Mouse (Mus musculus) heart, embryonic 13.5 days (tissue): ENCODE results near the gene Etv2. TPM values are rescaled to one million over a fixed set of nuclear protein-coding genes. Genes with fewer than 3 reads are reported as not detected.

Experiments
- ATAC-seq: fragments of 200-750 bp; cut with Nextera tagmentation; 2 replicates; pipeline ENCODE4 v1.8.0; 2017; ENCODE audit warnings: moderate TSS enrichment; ENCODE audit not compliant: insufficient number of reproducible peaks, low FRiP score, low TSS enrichment; ENCODE audit errors: extremely low read depth
- H3K27ac ChIP-seq: fragments of 300-500 bp; sonication (generic); replicated peaks from 2 replicates; pipeline ENCODE4 v1.5.1; 2015; ENCODE audit warnings: moderate library complexity, mild to moderate bottlenecking, inconsistent platforms
- H3K27me3 ChIP-seq: fragments of 300-500 bp; sonication (generic); replicated peaks from 2 replicates; pipeline ENCODE4 v1.6.1; 2015; ENCODE audit warnings: mild to moderate bottlenecking, inconsistent platforms
- H3K36me3 ChIP-seq: fragments of 300-500 bp; sonication (generic); 2 replicates; pipeline ENCODE4 v1.6.1; 2015; ENCODE audit warnings: mild to moderate bottlenecking, inconsistent platforms
- H3K4me1 ChIP-seq: fragments of 300-500 bp; sonication (generic); 2 replicates; pipeline ENCODE4 v1.6.1; 2015; ENCODE audit warnings: inconsistent platforms
- H3K4me2 ChIP-seq: fragments of 300-500 bp; sonication (generic); 2 replicates; pipeline ENCODE4 v1.6.1; 2015; ENCODE audit warnings: inconsistent platforms, mild to moderate bottlenecking, moderate library complexity
- H3K4me3 ChIP-seq: fragments of 300-500 bp; sonication (generic); 2 replicates; pipeline ENCODE4 v1.5.1; 2015; ENCODE audit warnings: moderate library complexity, mild to moderate bottlenecking, inconsistent platforms
- H3K9ac ChIP-seq: fragments of 300-500 bp; sonication (generic); 2 replicates; pipeline ENCODE4 v1.6.1; 2015; ENCODE audit warnings: inconsistent platforms, mild to moderate bottlenecking, moderate library complexity
- H3K9me3 ChIP-seq: fragments of 300-500 bp; sonication (generic); 2 replicates; pipeline ENCODE4 v1.6.1; 2016; ENCODE audit warnings: inconsistent platforms
- WGBS: fragments of 180-500 bp; shearing (Covaris S2); methylation state at CpG from one replicate; pipeline ENCODE4 v1.1.7; 2015; ENCODE audit warnings: mixed read lengths; 5-methylcytosine and 5-hydroxymethylcytosine counted together
- polyA plus RNA-seq: library from polyadenylated mRNA; unstranded; fragments of >200 nt; fragmentation: Nextera tagmentation; extraction: Ambion mirVana; gene quantifications from 2 replicates; pipeline ENCODE4 v1.2.1, GENCODE M21; 2015

Gene Etv2
- polyA plus RNA-seq, 1 experiment from 2014 or later, result 0.37 TPM

DNA sequence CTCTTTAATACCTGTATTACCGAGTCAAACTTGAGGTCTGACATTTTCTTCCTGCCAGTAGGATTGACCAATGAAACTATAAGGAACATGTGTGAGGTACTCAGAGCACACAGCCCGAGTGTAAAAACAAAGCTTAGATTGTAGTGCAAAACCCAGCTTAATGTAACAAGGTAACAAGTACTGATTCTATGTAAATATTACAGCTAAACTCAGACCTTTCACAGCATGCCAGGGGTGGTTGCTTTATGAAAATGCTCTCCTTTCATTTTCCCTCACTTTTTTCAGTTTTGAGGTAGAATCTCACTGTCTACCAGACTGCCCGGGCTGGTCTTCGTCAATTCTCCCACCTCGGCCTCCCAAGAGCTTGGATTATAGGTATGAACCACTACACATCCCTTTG lies 39.6 kb downstream of the Etv2 start:
- Histone ChIP-seq H3K36me3 (no peaks in the 10 kb centered on the region), H3K27me3 (peaks cover 30% of the 10 kb centered on the region), H3K9ac (no peak overlapping the region), H3K27ac (no peak overlapping the region), H3K4me2 (no peak overlapping the region), H3K9me3 (no peaks in the 10 kb centered on the region), H3K4me3 (no peak overlapping the region), H3K4me1 (peaks cover 12% of the 10 kb centered on the region)
- WGBS, result 72% methylated on average over 5 of the region's 5 CpGs
- no peak for ATAC-seq

DNA sequence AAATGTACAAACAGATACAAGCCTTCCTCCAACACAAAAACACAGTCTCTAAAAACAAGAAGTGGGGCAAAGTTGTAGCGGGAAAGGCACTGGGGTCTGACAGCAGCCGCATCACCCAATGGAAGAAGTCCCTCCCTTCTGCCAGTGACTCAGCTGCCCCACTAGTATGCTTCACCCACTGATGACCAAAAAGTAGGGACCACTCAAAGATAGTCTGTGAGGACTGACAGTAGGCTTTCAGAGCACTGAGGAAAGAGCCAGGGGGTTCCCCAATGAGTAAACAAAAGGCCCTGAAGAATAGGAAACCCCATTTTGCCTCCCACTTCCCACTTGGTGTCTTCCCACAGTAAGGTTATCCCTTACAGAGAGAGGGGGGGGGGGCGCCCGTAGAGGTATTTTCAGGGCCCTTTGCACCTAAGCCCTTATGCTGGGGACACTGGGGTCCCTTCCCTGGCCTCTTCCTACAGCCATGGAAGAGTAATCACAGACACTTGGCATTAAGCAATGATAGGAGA lies 41.1 kb downstream of the Etv2 start:
- Histone ChIP-seq H3K27ac (no peak overlapping the region), H3K4me1 (peaks cover 9% of the 10 kb centered on the region), H3K4me2 (no peak overlapping the region), H3K9ac (no peak overlapping the region), H3K9me3 (no peaks in the 10 kb centered on the region), H3K36me3 (no peaks in the 10 kb centered on the region), H3K4me3 (no peak overlapping the region), H3K27me3 (peaks cover 30% of the 10 kb centered on the region)
- ATAC-seq, result no peak
- WGBS, result 53% methylated on average over 4 of the region's 4 CpGs

DNA sequence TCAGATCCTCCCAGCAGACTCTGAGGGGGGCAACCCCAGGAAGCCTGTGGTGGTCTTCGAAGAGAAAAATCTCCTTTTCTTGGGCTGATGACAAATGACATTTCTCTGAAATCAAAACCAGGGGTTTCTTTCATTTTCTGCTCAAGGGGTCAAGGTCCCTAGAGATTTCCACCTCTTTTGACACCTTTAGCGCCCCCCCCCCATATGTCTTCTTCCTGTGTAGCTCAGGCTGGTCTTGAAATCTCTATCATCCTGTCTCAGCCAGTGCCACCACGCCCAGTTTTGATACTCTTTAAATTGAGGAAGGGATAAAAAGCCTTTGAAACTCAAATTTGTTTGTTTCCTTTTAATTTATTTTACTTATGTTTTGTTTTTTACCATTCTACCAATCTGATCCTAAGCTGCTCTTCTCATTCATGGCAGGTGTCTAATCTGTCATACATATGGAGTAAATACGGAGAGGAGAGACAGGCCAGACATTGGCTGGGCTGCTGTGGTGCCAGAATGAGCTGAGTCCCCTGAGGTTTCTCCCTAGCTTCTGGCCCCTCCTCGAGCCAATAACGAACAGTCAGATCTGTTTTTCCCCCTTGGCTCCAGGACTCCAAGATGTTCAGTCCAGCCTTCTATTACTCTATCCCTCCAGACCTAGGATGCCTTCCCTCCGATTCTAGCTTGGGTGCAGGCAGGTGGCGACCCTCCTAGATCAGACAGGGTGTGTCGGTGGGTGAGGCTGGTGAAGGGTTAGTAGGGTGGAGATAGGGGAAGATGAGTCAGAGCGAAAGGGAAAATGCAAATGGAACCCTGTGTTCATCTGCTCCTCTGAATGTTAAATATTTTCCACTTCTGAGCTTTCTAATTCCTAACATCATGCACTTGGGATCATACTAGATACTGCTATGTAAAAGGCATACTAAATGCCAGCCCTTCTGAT lies 41.8 kb downstream of the Etv2 start:
- no peak for ATAC-seq
- no peak overlapping the region for H3K9ac ChIP-seq
- peaks cover 28% of the 10 kb centered on the region for H3K27me3 ChIP-seq
- H3K9me3 ChIP-seq, result no peaks in the 10 kb centered on the region
- no peak overlapping the region for H3K27ac ChIP-seq
- peaks cover 8% of the 10 kb centered on the region for H3K4me1 ChIP-seq
- no peak overlapping the region for H3K4me3 ChIP-seq
- WGBS, result 67% methylated on average over 10 of the region's 10 CpGs
- H3K4me2 ChIP-seq, result no peak overlapping the region
- no peaks in the 10 kb centered on the region for H3K36me3 ChIP-seq

DNA sequence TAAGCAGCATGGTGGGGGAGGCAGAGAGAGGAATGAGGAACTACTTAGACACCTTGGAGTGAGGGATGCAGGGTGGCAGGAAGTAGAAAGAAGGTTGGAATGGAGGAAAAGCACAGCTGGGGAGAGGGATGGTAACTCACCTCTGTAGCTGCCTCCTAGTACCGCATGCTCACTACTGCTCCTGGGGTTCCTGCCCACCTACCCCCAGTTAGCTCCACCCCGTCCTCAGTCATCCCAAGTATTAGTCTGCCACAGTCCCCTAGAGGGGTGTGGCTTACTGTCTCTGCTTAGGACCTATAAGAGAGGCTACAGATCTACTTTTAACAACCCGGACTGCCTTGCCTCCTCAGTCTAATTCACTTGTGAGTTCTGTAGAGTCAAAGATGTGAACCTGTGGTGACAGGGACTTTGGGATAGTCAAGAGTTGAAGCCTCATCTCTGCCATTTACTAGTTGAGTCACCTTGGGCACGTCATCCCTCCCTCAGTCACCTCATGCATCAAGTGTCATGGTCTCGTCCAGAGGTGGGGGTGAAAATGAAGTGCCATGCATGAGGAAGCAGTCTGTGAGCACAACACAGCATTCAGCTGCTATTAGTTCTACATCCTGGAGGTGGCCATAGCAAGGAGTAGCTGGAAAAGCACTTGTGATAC lies 42.8 kb downstream of the Etv2 start:
- WGBS, result 34% methylated on average over 5 of the region's 5 CpGs
- H3K9me3 ChIP-seq, result no peaks in the 10 kb centered on the region
- no peak overlapping the region for H3K4me3 ChIP-seq
- H3K27me3 ChIP-seq, result peaks cover 26% of the 10 kb centered on the region
- ATAC-seq, result no peak
- peaks cover 8% of the 10 kb centered on the region for H3K4me1 ChIP-seq
- H3K27ac ChIP-seq, result no peak overlapping the region
- no peaks in the 10 kb centered on the region for H3K36me3 ChIP-seq
- no peak overlapping the region for H3K9ac ChIP-seq
- H3K4me2 ChIP-seq, result no peak overlapping the region

DNA sequence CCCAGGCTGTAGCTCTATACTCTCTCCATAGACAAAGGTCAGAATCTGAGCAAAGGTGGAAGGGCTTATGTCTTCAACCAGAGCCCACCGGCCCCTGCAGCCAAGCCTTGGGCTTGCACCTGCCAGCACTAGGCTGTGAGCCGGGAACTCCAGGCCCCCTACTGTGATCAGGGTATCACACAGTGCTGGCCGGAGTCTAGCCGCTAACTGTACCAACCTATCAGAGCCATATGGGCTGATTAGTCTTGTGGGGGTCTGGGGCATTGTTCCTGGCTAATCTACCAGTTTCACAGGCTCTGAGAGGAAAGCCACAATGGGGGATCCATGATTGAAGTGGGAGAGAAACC lies 44.1 kb downstream of the Etv2 start:
- 50% methylated on average over 4 of the region's 4 CpGs for WGBS

GRCm38 (mm10) chr7:30590927-30591604 lies 44.6 kb downstream of the Etv2 start:
- Histone ChIP-seq H3K4me3 (no peak overlapping the region), H3K27me3 (peaks cover 15% of the 10 kb centered on the region), H3K27ac (no peak overlapping the region), H3K4me2 (no peak overlapping the region), H3K4me1 (peaks cover 23% of the 10 kb centered on the region), H3K9ac (peak overlapping the region; percentile 50; the same call in 1 of the 2 replicates), H3K9me3 (no peaks in the 10 kb centered on the region), H3K36me3 (peaks cover 9% of the 10 kb centered on the region)
- no peak for ATAC-seq
- WGBS, result 77% methylated on average over 9 of the region's 9 CpGs

More for the DNA sequence above, 44.1 kb downstream of the Etv2 start:
- no peaks in the 10 kb centered on the region for H3K9me3 ChIP-seq
- no peak overlapping the region for H3K4me2 ChIP-seq
- peaks cover 20% of the 10 kb centered on the region for H3K4me1 ChIP-seq
- H3K9ac ChIP-seq, result 0 out of 2 replicates have a peak overlapping the region, but pooled peaks have one; percentile 7
- no peak overlapping the region for H3K27ac ChIP-seq
- H3K27me3 ChIP-seq, result peaks cover 17% of the 10 kb centered on the region
- ATAC-seq, result no peak
- peaks cover 4% of the 10 kb centered on the region for H3K36me3 ChIP-seq
- no peak overlapping the region for H3K4me3 ChIP-seq

DNA sequence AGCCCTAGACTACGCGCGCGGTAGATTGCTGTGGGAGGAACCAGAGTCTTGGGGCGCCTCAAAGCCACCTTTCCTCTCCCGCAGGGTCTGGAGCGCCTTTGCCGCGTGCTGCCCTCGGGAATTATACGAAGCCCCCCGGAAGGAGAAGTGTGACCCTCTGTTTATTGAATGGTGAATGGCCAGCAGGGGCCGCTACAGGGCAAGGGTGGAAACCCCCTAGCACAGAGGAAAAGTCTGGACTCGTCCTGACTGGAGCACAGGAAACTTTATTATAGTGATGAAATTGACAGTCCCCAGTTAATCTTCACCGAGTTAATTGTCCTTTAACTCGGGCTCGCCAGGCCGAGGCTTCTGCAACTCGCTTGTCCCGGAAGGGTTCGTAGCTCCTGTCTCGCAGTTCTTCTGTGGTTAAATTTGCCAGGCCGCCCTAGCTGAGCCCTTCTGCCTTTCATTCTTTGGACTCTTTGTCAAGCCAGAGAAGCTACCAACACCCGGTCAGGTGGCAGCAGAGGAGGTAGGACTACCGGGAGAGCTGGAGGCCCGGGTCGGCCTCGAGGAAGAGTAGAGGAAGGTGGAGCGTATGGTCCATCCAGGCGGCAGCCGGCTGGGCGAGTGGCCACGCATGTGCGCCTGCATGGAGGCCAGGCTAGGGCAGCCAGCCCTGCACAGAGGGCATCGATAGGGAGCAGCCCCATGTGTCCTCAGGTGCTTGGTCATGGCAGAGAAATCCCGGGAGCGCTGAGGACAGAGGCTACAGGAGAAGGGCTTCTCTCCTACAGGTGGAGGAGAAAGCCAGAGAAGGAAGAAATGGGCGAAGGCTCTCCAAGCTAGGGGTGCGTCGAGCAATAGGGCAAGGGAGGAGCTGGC lies 46.0 kb downstream of the Etv2 start:
- Histone ChIP-seq H3K4me3 (peak overlapping the region; percentile 80), H3K9ac (peak overlapping the region; percentile 96), H3K36me3 (peaks cover 23% of the 10 kb centered on the region), H3K27ac (peak overlapping the region; percentile 90), H3K9me3 (no peaks in the 10 kb centered on the region), H3K4me1 (peaks cover 23% of the 10 kb centered on the region), H3K4me2 (peak overlapping the region; percentile 98), H3K27me3 (peaks cover 4% of the 10 kb centered on the region)
- WGBS, result 26% methylated on average over 40 of the region's 40 CpGs
- ATAC-seq, result peak; percentile 29; the same call in 1 of the 2 replicates

GRCm38 (mm10) chr7:30588676-30589434 lies 46.8 kb downstream of the Etv2 start, which contains the start of gene Kmt2b:
Gene Kmt2b (minus strand): TSS chr7:30588726.
- WGBS, result under 1% methylated on average over 63 of the region's 68 CpGs
- no peaks in the 10 kb centered on the region for H3K9me3 ChIP-seq
- peak; percentile 92 for ATAC-seq
- peak within 1 kb of the TSS; percentile 96 for H3K9ac ChIP-seq
- H3K27me3 ChIP-seq, result no peaks in the 10 kb centered on the region; the same call in 1 of the 2 replicates
- peak within 1 kb of the TSS; percentile 80 for H3K4me3 ChIP-seq
- H3K4me2 ChIP-seq, result peak within 1 kb of the TSS; percentile 98
- H3K27ac ChIP-seq, result peak within 1 kb of the TSS; percentile 90
- H3K36me3 ChIP-seq, result peaks cover 31% of the 10 kb centered on the region
- peaks cover 23% of the 10 kb centered on the region for H3K4me1 ChIP-seq

DNA sequence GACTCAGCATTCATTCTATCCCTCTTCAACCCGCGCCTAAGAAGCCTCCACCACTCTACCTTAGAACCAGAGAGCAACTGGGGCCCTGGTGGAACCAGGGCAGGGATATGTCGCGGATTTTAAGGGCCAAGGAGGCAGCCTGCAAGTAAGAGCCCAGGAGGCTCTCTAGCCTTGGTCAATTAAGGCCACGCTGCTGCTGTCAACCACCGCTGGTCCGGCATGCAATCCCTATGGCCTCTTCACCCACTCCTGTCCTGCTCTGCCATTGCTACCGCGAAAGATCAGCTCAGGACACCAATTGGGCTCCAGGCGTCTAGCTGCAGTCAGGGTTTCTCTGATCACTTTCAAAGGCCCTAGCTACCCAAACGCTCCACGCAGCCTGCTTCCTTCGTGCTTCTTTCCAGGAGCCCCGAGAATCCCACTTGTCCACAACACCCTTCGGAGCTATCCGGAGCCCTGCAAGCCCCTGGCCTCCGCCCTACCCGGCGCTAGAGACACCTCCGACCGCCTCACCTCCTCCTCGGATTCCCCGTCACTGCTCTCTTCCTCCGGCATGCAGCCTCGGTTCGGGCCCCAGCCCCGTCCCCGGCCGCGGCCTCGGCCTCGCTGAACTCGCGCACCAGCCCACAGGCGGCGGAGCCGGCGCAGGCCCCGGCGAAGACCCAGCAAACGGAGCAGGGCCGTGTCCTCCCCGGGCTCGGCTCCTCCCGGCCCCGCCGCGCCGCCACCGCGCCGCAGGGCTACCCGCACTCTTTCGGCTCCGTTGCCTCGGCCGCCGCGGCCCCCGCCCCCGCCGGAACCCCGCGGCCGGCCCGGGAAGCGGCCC lies 47.6 kb downstream of the Etv2 start:
- H3K4me2 ChIP-seq, result peak overlapping the region; percentile 98
- H3K4me1 ChIP-seq, result peaks cover 23% of the 10 kb centered on the region
- peak; percentile 2; the same call in 1 of the 2 replicates for ATAC-seq
- H3K9me3 ChIP-seq, result no peaks in the 10 kb centered on the region
- peak overlapping the region; percentile 96 for H3K9ac ChIP-seq
- H3K27me3 ChIP-seq, result no peaks in the 10 kb centered on the region
- peak overlapping the region; percentile 90 for H3K27ac ChIP-seq
- H3K36me3 ChIP-seq, result peaks cover 39% of the 10 kb centered on the region
- H3K4me3 ChIP-seq, result peak overlapping the region; percentile 80
- WGBS, result under 1% methylated on average over 67 of the region's 67 CpGs
